Mouse (Mus musculus) midbrain, embryonic 12.5 days (tissue): ENCODE results near the gene Hspb9. TPM values are rescaled to one million over a fixed set of nuclear protein-coding genes. Genes with fewer than 3 reads are reported as not detected.

Experiments used
- ATAC-seq: fragments of 200-750 bp; cut with Nextera tagmentation; 2 replicates; pipeline ENCODE4 v1.8.0; 2017; ENCODE audit warnings: low read depth, moderate TSS enrichment, moderate library complexity; ENCODE audit not compliant: low FRiP score
- H3K27ac ChIP-seq: fragments of 300-500 bp; sonication (generic); replicated peaks from 2 replicates; pipeline ENCODE4 v1.5.1; 2016; ENCODE audit warnings: mild to moderate bottlenecking
- H3K27me3 ChIP-seq: fragments of 300-500 bp; sonication (generic); 2 replicates; pipeline ENCODE4 v1.6.1; 2016; ENCODE audit warnings: mild to moderate bottlenecking
- H3K36me3 ChIP-seq: fragments of 300-500 bp; sonication (generic); 2 replicates; pipeline ENCODE4 v1.6.1; 2016
- H3K4me1 ChIP-seq: fragments of 300-500 bp; sonication (generic); 2 replicates; pipeline ENCODE4 v1.6.1; 2016
- H3K4me2 ChIP-seq: fragments of 300-500 bp; sonication (generic); replicated peaks from 2 replicates; pipeline ENCODE4 v1.6.1; 2016; ENCODE audit warnings: mild to moderate bottlenecking, moderate library complexity
- H3K4me3 ChIP-seq: fragments of 300-500 bp; sonication (generic); 2 replicates; pipeline ENCODE4 v1.5.1; 2016; ENCODE audit warnings: mild to moderate bottlenecking
- H3K9ac ChIP-seq: fragments of 300-500 bp; sonication (generic); replicated peaks from 2 replicates; pipeline ENCODE4 v1.6.1; 2016; ENCODE audit warnings: mild to moderate bottlenecking, moderate library complexity
- H3K9me3 ChIP-seq: fragments of 300-500 bp; sonication (generic); 2 replicates; pipeline ENCODE4 v1.6.1; 2016; ENCODE audit warnings: mild to moderate bottlenecking
- WGBS: fragments of 180-500 bp; shearing (Covaris S2); methylation state at CpG from one replicate; pipeline ENCODE4 v1.1.7; 2016; 5-methylcytosine and 5-hydroxymethylcytosine counted together
- polyA plus RNA-seq: library from polyadenylated mRNA; unstranded; fragments of >200 nt; fragmentation: Nextera tagmentation; extraction: Ambion mirVana; gene quantifications from 2 replicates; pipeline ENCODE4 v1.2.1, GENCODE M21; 2016

Hspb9 gene
- polyA plus RNA-seq, 1 experiment from 2014 or later: 0.26 TPM

GRCm38 (mm10) chr11:100720345-100720744 is 6.7 kb downstream of the Hspb9 start:
- no peak overlapping the region for H3K9ac ChIP-seq
- H3K27me3 ChIP-seq: no peaks in the 10 kb centered on the region
- H3K27ac ChIP-seq: no peak overlapping the region
- H3K4me1 ChIP-seq: peaks cover 17% of the 10 kb centered on the region
- no peaks in the 10 kb centered on the region for H3K9me3 ChIP-seq
- peaks cover 44% of the 10 kb centered on the region for H3K36me3 ChIP-seq
- WGBS: 87% methylated on average over 5 of the region's 5 CpGs
- ATAC-seq: no peak
- H3K4me3 ChIP-seq: no peak overlapping the region
- H3K4me2 ChIP-seq: no peak overlapping the region

- no peaks in the 10 kb centered on the region for H3K9me3 ChIP-seq
- no peak overlapping the region for H3K9ac ChIP-seq
- H3K4me1 ChIP-seq: peaks cover 17% of the 10 kb centered on the region
- no peak for ATAC-seq
- H3K4me2 ChIP-seq: no peak overlapping the region
- H3K4me3 ChIP-seq: no peak overlapping the region
- H3K27me3 ChIP-seq: no peaks in the 10 kb centered on the region
- 66% methylated on average over 4 of the region's 4 CpGs for WGBS
- H3K27ac ChIP-seq: no peak overlapping the region
- peaks cover 35% of the 10 kb centered on the region for H3K36me3 ChIP-seq
These were observed 7.6 kb downstream of the Hspb9 start for GRCm38 (mm10) chr11:100721254-100721653.

GRCm38 (mm10) chr11:100721776-100722492 is 8.3 kb downstream of the Hspb9 start:
- Histone ChIP-seq H3K27me3 (no peaks in the 10 kb centered on the region), H3K4me3 (no peak overlapping the region), H3K9me3 (no peaks in the 10 kb centered on the region), H3K4me2 (no peak overlapping the region), H3K27ac (no peak overlapping the region; the same call in 1 of the 2 replicates), H3K4me1 (peaks cover 17% of the 10 kb centered on the region), H3K9ac (no peak overlapping the region), H3K36me3 (peaks cover 28% of the 10 kb centered on the region)
- WGBS: 75% methylated on average over 8 of the region's 8 CpGs
- no peak for ATAC-seq

GRCm38 (mm10) chr11:100722493-100723028 is 8.9 kb downstream of the Hspb9 start:
- Histone ChIP-seq H3K27ac (no peak overlapping the region), H3K9me3 (no peaks in the 10 kb centered on the region), H3K4me1 (peaks cover 17% of the 10 kb centered on the region), H3K36me3 (peaks cover 23% of the 10 kb centered on the region), H3K9ac (no peak overlapping the region), H3K4me3 (no peak overlapping the region), H3K27me3 (no peaks in the 10 kb centered on the region), H3K4me2 (no peak overlapping the region)
- WGBS: 68% methylated on average over 2 of the region's 2 CpGs
- ATAC-seq: no peak

GRCm38 (mm10) chr11:100724919-100725512 is 11.4 kb downstream of the Hspb9 start:
- Histone ChIP-seq H3K36me3 (peaks cover 14% of the 10 kb centered on the region), H3K4me2 (no peak overlapping the region), H3K4me1 (peaks cover 17% of the 10 kb centered on the region), H3K4me3 (no peak overlapping the region), H3K27me3 (no peaks in the 10 kb centered on the region), H3K9ac (no peak overlapping the region), H3K27ac (no peak overlapping the region; the same call in 1 of the 2 replicates), H3K9me3 (no peaks in the 10 kb centered on the region)
- no peak for ATAC-seq
- WGBS: 55% methylated on average over 5 of the region's 5 CpGs

- no peak overlapping the region for H3K4me2 ChIP-seq
- H3K27me3 ChIP-seq: no peaks in the 10 kb centered on the region
- peaks cover 15% of the 10 kb centered on the region for H3K36me3 ChIP-seq
- H3K9ac ChIP-seq: no peak overlapping the region
- peaks cover 4% of the 10 kb centered on the region for H3K4me1 ChIP-seq
- WGBS: 98% methylated on average over 3 of the region's 3 CpGs
- H3K4me3 ChIP-seq: no peak overlapping the region
- ATAC-seq: no peak
- no peak overlapping the region for H3K27ac ChIP-seq
- H3K9me3 ChIP-seq: no peaks in the 10 kb centered on the region
These were observed 13.6 kb downstream of the Hspb9 start for GRCm38 (mm10) chr11:100727201-100727600.

GRCm38 (mm10) chr11:100728601-100729000 is 15.0 kb downstream of the Hspb9 start:
- WGBS: 88% methylated on average over 6 of the region's 6 CpGs
- Histone ChIP-seq H3K4me3 (no peak overlapping the region), H3K27me3 (no peaks in the 10 kb centered on the region), H3K9me3 (no peaks in the 10 kb centered on the region), H3K4me1 (no peaks in the 10 kb centered on the region), H3K4me2 (no peak overlapping the region), H3K36me3 (peaks cover 28% of the 10 kb centered on the region), H3K27ac (no peak overlapping the region), H3K9ac (no peak overlapping the region)
- ATAC-seq: no peak

- no peak overlapping the region for H3K4me3 ChIP-seq
- 93% methylated on average over 4 of the region's 4 CpGs for WGBS
- H3K4me1 ChIP-seq: no peaks in the 10 kb centered on the region
- H3K9me3 ChIP-seq: no peaks in the 10 kb centered on the region
- H3K27me3 ChIP-seq: no peaks in the 10 kb centered on the region
- H3K27ac ChIP-seq: no peak overlapping the region
- H3K36me3 ChIP-seq: peaks cover 28% of the 10 kb centered on the region
- ATAC-seq: no peak
- no peak overlapping the region for H3K4me2 ChIP-seq
- no peak overlapping the region for H3K9ac ChIP-seq
These were observed 16.3 kb downstream of the Hspb9 start for GRCm38 (mm10) chr11:100729976-100730375.

- Histone ChIP-seq H3K4me1 (0 out of 2 replicates have a peak, but pooled peaks cover 1% of the 10 kb centered on the region), H3K4me2 (no peak overlapping the region), H3K9ac (no peak overlapping the region), H3K27ac (no peak overlapping the region), H3K36me3 (peaks cover 28% of the 10 kb centered on the region), H3K27me3 (no peaks in the 10 kb centered on the region), H3K9me3 (no peaks in the 10 kb centered on the region), H3K4me3 (no peak overlapping the region)
- 87% methylated on average over 6 of the region's 6 CpGs for WGBS
- ATAC-seq: no peak
These were observed 17.0 kb downstream of the Hspb9 start for GRCm38 (mm10) chr11:100730477-100731205.

- H3K9ac ChIP-seq: no peak overlapping the region
- H3K4me1 ChIP-seq: peaks cover 23% of the 10 kb centered on the region
- H3K4me2 ChIP-seq: no peak overlapping the region
- H3K27ac ChIP-seq: no peak overlapping the region
- H3K9me3 ChIP-seq: no peaks in the 10 kb centered on the region
- H3K36me3 ChIP-seq: peaks cover 13% of the 10 kb centered on the region
- no peak overlapping the region for H3K4me3 ChIP-seq
- 94% methylated on average over 9 of the region's 9 CpGs for WGBS
- H3K27me3 ChIP-seq: no peaks in the 10 kb centered on the region
- ATAC-seq: no peak
These were observed 21.6 kb downstream of the Hspb9 start for GRCm38 (mm10) chr11:100735134-100735865.

- Histone ChIP-seq H3K9me3 (no peaks in the 10 kb centered on the region), H3K4me2 (no peak overlapping the region), H3K36me3 (peaks cover 13% of the 10 kb centered on the region), H3K9ac (no peak overlapping the region; the same call in 1 of the 2 replicates), H3K4me3 (no peak overlapping the region), H3K27me3 (no peaks in the 10 kb centered on the region), H3K27ac (no peak overlapping the region), H3K4me1 (peaks cover 23% of the 10 kb centered on the region)
- no peak for ATAC-seq
- WGBS: 81% methylated on average over 14 of the region's 14 CpGs
These were observed 22.5 kb downstream of the Hspb9 start for GRCm38 (mm10) chr11:100735954-100736745.
